Mouse (Mus musculus) midbrain, embryonic 15.5 days (tissue): ENCODE data around the gene Slc25a30. TPM values are rescaled to one million over a fixed set of nuclear protein-coding genes. Genes with fewer than 3 reads are reported as not detected.
"Not testable (repeated sequence)": the region's sequence is repeated elsewhere in the genome, so short reads cannot be mapped to it uniquely, and the experiment has no call there.

Experiments
- ATAC-seq: fragments of 200-750 bp; cut with Nextera tagmentation; replicated peaks from 2 replicates; pipeline ENCODE4 v1.8.0; 2017; ENCODE audit warnings: moderate TSS enrichment
- H3K27ac ChIP-seq: fragments of 300-500 bp; sonication (generic); 2 replicates; pipeline ENCODE4 v1.5.1; 2015; ENCODE audit warnings: mild to moderate bottlenecking, inconsistent platforms
- H3K27me3 ChIP-seq: fragments of 300-500 bp; sonication (generic); replicated peaks from 2 replicates; pipeline ENCODE4 v1.6.1; 2015; ENCODE audit warnings: inconsistent platforms
- H3K36me3 ChIP-seq: fragments of 300-500 bp; sonication (generic); replicated peaks from 2 replicates; pipeline ENCODE4 v1.6.1; 2015; ENCODE audit warnings: inconsistent platforms
- H3K4me1 ChIP-seq: fragments of 300-500 bp; sonication (generic); 2 replicates; pipeline ENCODE4 v1.6.1; 2015; ENCODE audit warnings: inconsistent platforms
- H3K4me2 ChIP-seq: fragments of 300-500 bp; sonication (generic); 2 replicates; pipeline ENCODE4 v1.6.1; 2015; ENCODE audit warnings: inconsistent platforms, mild to moderate bottlenecking, moderate library complexity
- H3K4me3 ChIP-seq: fragments of 300-500 bp; sonication (generic); 2 replicates; pipeline ENCODE4 v1.5.1; 2015; ENCODE audit warnings: mild to moderate bottlenecking, inconsistent platforms
- H3K9ac ChIP-seq: fragments of 300-500 bp; sonication (generic); 2 replicates; pipeline ENCODE4 v1.6.1; 2015; ENCODE audit warnings: mild to moderate bottlenecking, inconsistent platforms
- H3K9me3 ChIP-seq: fragments of 300-500 bp; sonication (generic); 2 replicates; pipeline ENCODE4 v1.6.1; 2016; ENCODE audit warnings: inconsistent platforms
- WGBS: fragments of 180-500 bp; shearing (Covaris S2); methylation state at CpG from one replicate; pipeline ENCODE4 v1.1.7; 2015; ENCODE audit warnings: mixed read lengths; 5-methylcytosine and 5-hydroxymethylcytosine counted together
- polyA plus RNA-seq: library from polyadenylated mRNA; unstranded; fragments of >200 nt; fragmentation: Nextera tagmentation; extraction: Ambion mirVana; gene quantifications from 2 replicates; pipeline ENCODE4 v1.2.1, GENCODE M21; 2015

The Slc25a30 gene
- polyA plus RNA-seq: 9.3 and 10.4 TPM in 2 replicates

- no peaks in the 10 kb centered on the region for H3K36me3 ChIP-seq
- H3K4me2 ChIP-seq: peak within 1 kb of the TSS; percentile 80
- no peaks in the 10 kb centered on the region for H3K9me3 ChIP-seq
- 0 out of 2 replicates have a peak, but pooled peaks cover 5% of the 10 kb centered on the region for H3K27me3 ChIP-seq
- H3K4me1 ChIP-seq: peaks cover 11% of the 10 kb centered on the region
- WGBS: 7% methylated on average over 51 of the region's 51 CpGs
- peak within 1 kb of the TSS; percentile 86 for H3K9ac ChIP-seq
- ATAC-seq: peak; percentile 99
- H3K27ac ChIP-seq: peak within 1 kb of the TSS; percentile 92
- H3K4me3 ChIP-seq: peak within 1 kb of the TSS; percentile 83
Observed at GRCm38 (mm10) chr14:75786868-75787793, at the start of gene Slc25a30. Slc25a30 (minus strand) TSS chr14:75787037.

- no peaks in the 10 kb centered on the region for H3K9me3 ChIP-seq
Observed at GRCm38 (mm10) chr14:75836579-75836978, 49.7 kb upstream of the Slc25a30 start.

GRCm38 (mm10) chr14:75834739-75835381 lies 48.0 kb upstream of the Slc25a30 start:
- Histone ChIP-seq H3K4me3 (peak overlapping the region; percentile 39), H3K9ac (peak overlapping the region; percentile 48), H3K36me3 (no peaks in the 10 kb centered on the region), H3K4me1 (peaks cover 23% of the 10 kb centered on the region), H3K27me3 (0 out of 2 replicates have a peak, but pooled peaks cover 2% of the 10 kb centered on the region), H3K9me3 (no peaks in the 10 kb centered on the region), H3K27ac (peak overlapping the region; percentile 79), H3K4me2 (peak overlapping the region; percentile 77)
- ATAC-seq: peak; percentile 32
- WGBS: under 1% methylated on average over 16 of the region's 16 CpGs

More at GRCm38 (mm10) chr14:75836579-75836978, 49.7 kb upstream of the Slc25a30 start:
- Histone ChIP-seq H3K27me3 (no peaks in the 10 kb centered on the region), H3K4me1 (peaks cover 23% of the 10 kb centered on the region), H3K4me2 (no peak overlapping the region), H3K27ac (no peak overlapping the region), H3K9ac (no peak overlapping the region), H3K36me3 (no peaks in the 10 kb centered on the region), H3K4me3 (no peak overlapping the region)
- ATAC-seq: no peak
- WGBS: 97% methylated on average over 3 of the region's 3 CpGs

GRCm38 (mm10) chr14:75834251-75834738 lies 47.5 kb upstream of the Slc25a30 start:
- Histone ChIP-seq H3K4me1 (peaks cover 23% of the 10 kb centered on the region), H3K4me2 (peak overlapping the region; percentile 77), H3K4me3 (peak overlapping the region; percentile 39), H3K9ac (peak overlapping the region; percentile 48), H3K27me3 (0 out of 2 replicates have a peak, but pooled peaks cover 2% of the 10 kb centered on the region), H3K9me3 (no peaks in the 10 kb centered on the region), H3K36me3 (no peaks in the 10 kb centered on the region), H3K27ac (peak overlapping the region; percentile 79)
- ATAC-seq: peak; percentile 77
- under 1% methylated on average over 10 of the region's 10 CpGs for WGBS

- peak overlapping the region; percentile 77 for H3K4me2 ChIP-seq
- WGBS: 7% methylated on average over 12 of the region's 12 CpGs
- H3K9ac ChIP-seq: no peak overlapping the region
- H3K27ac ChIP-seq: peak overlapping the region; percentile 79; the same call in 1 of the 2 replicates
- peaks cover 27% of the 10 kb centered on the region for H3K4me1 ChIP-seq
- no peaks in the 10 kb centered on the region for H3K9me3 ChIP-seq
- peak overlapping the region; percentile 39 for H3K4me3 ChIP-seq
- H3K27me3 ChIP-seq: 0 out of 2 replicates have a peak, but pooled peaks cover 2% of the 10 kb centered on the region
- ATAC-seq: peak; percentile 25
- no peaks in the 10 kb centered on the region for H3K36me3 ChIP-seq
Observed at GRCm38 (mm10) chr14:75833546-75834250, 46.9 kb upstream of the Slc25a30 start.

GRCm38 (mm10) chr14:75832982-75833381 lies 46.1 kb upstream of the Slc25a30 start:
- WGBS: 10% methylated on average over 4 of the region's 4 CpGs
- peaks cover 27% of the 10 kb centered on the region for H3K4me1 ChIP-seq
- no peak overlapping the region for H3K9ac ChIP-seq
- no peak overlapping the region for H3K27ac ChIP-seq
- ATAC-seq: no peak
- H3K9me3 ChIP-seq: no peaks in the 10 kb centered on the region
- no peak overlapping the region for H3K4me3 ChIP-seq
- H3K36me3 ChIP-seq: no peaks in the 10 kb centered on the region
- H3K4me2 ChIP-seq: peak overlapping the region; percentile 77
- H3K27me3 ChIP-seq: peaks cover 6% of the 10 kb centered on the region; the same call in 1 of the 2 replicates

- H3K36me3 ChIP-seq: no peaks in the 10 kb centered on the region
- WGBS: 95% methylated on average over 2 of the region's 2 CpGs
- no peak overlapping the region for H3K9ac ChIP-seq
- ATAC-seq: no peak
- H3K27me3 ChIP-seq: peaks cover 10% of the 10 kb centered on the region; the same call in 1 of the 2 replicates
- no peak overlapping the region for H3K27ac ChIP-seq
- no peaks in the 10 kb centered on the region for H3K9me3 ChIP-seq
- peaks cover 27% of the 10 kb centered on the region for H3K4me1 ChIP-seq
- no peak overlapping the region for H3K4me2 ChIP-seq
- H3K4me3 ChIP-seq: no peak overlapping the region
Observed at GRCm38 (mm10) chr14:75832031-75832430, 45.2 kb upstream of the Slc25a30 start.

- H3K9me3 ChIP-seq, H3K9ac ChIP-seq, ATAC-seq, H3K27ac ChIP-seq, H3K36me3 ChIP-seq, H3K4me3 ChIP-seq: not testable (repeated sequence)
- Histone ChIP-seq H3K27me3 (peaks cover 10% of the 10 kb centered on the region; the same call in 1 of the 2 replicates), H3K4me2 (peak overlapping the region; percentile 67; the same call in 1 of the 2 replicates), H3K4me1 (peaks cover 20% of the 10 kb centered on the region)
- 68% methylated on average over 14 of the region's 14 CpGs for WGBS
Observed at GRCm38 (mm10) chr14:75829817-75830216, 43.0 kb upstream of the Slc25a30 start.

GRCm38 (mm10) chr14:75828866-75829806 lies 42.3 kb upstream of the Slc25a30 start:
- H3K36me3 ChIP-seq: no peaks in the 10 kb centered on the region
- H3K27ac ChIP-seq: 0 out of 2 replicates have a peak overlapping the region, but pooled peaks have one; percentile 20
- H3K4me1 ChIP-seq: peaks cover 14% of the 10 kb centered on the region
- peak; percentile 70 for ATAC-seq
- peak overlapping the region; percentile 5; the same call in 1 of the 2 replicates for H3K9ac ChIP-seq
- WGBS: 7% methylated on average over 32 of the region's 32 CpGs
- peak overlapping the region; percentile 27 for H3K4me3 ChIP-seq
- no peaks in the 10 kb centered on the region for H3K9me3 ChIP-seq
- peak overlapping the region; percentile 67 for H3K4me2 ChIP-seq
- H3K27me3 ChIP-seq: peaks cover 10% of the 10 kb centered on the region; the same call in 1 of the 2 replicates

GRCm38 (mm10) chr14:75828221-75828620 lies 41.4 kb upstream of the Slc25a30 start:
- H3K4me2 ChIP-seq: peak overlapping the region; percentile 67; the same call in 1 of the 2 replicates
- no peaks in the 10 kb centered on the region for H3K9me3 ChIP-seq
- no peaks in the 10 kb centered on the region for H3K36me3 ChIP-seq
- ATAC-seq: no peak
- peaks cover 10% of the 10 kb centered on the region; the same call in 1 of the 2 replicates for H3K27me3 ChIP-seq
- 43% methylated on average over 11 of the region's 11 CpGs for WGBS
- H3K4me1 ChIP-seq: peaks cover 4% of the 10 kb centered on the region
- no peak overlapping the region for H3K9ac ChIP-seq
- no peak overlapping the region for H3K27ac ChIP-seq
- H3K4me3 ChIP-seq: no peak overlapping the region
